Mouse (Mus musculus) layer of hippocampus, adult 2 months (tissue): ENCODE measurements around the gene Bglap2. TPM values are rescaled to one million over a fixed set of nuclear protein-coding genes. Genes with fewer than 3 reads are reported as not detected.
"Not testable (repeated sequence)": the region's sequence is repeated elsewhere in the genome, so short reads cannot be mapped to it uniquely, and the experiment has no call there.

Experiments
- DNase-seq, 2 experiments: peaks; one replicate each; pipeline ENCODE4 v3.0.0; 2022; ENCODE audit warnings: low spot score in 2 of 2
- H3K27ac ChIP-seq: fragments of 200-600 bp; 2 replicates; pipeline ENCODE4 v1.8.1; 2022
- H3K4me3 ChIP-seq: fragments of 200-600 bp; 2 replicates; pipeline ENCODE4 v1.8.1; 2022; ENCODE audit warnings: mild to moderate bottlenecking
- CTCF ChIP-seq: fragments of 200-600 bp; conservative IDR thresholded peaks from 2 replicates; pipeline ENCODE4 v1.8.1; 2022; ENCODE audit warnings: antibody characterized with exemption, mild to moderate bottlenecking, moderate library complexity
- total RNA-seq, 2 experiments: library from RNA; stranded (reverse); gene quantifications; 2 replicates each; pipeline ENCODE4 v1.2.3; 2021

Bglap2 gene
- total RNA-seq, 2 experiments from 2014 or later = not detected

- H3K27ac ChIP-seq, H3K4me3 ChIP-seq: not testable (repeated sequence)
Measured at GRCm38 (mm10) chr3:88367517-88367916, 11.0 kb downstream of the Bglap2 start.

GRCm38 (mm10) chr3:88366830-88367428, 11.6 kb downstream of the Bglap2 start:
- Histone ChIP-seq H3K4me3 (peak overlapping the region; percentile 38; the same call in 1 of the 2 replicates), H3K27ac (peak overlapping the region; percentile 70; the same call in 1 of the 2 replicates)
- DNase-seq = peak; percentile 47 to 51

More at GRCm38 (mm10) chr3:88367517-88367916, 11.0 kb downstream of the Bglap2 start:
- DNase-seq = not testable (repeated sequence)

DNA sequence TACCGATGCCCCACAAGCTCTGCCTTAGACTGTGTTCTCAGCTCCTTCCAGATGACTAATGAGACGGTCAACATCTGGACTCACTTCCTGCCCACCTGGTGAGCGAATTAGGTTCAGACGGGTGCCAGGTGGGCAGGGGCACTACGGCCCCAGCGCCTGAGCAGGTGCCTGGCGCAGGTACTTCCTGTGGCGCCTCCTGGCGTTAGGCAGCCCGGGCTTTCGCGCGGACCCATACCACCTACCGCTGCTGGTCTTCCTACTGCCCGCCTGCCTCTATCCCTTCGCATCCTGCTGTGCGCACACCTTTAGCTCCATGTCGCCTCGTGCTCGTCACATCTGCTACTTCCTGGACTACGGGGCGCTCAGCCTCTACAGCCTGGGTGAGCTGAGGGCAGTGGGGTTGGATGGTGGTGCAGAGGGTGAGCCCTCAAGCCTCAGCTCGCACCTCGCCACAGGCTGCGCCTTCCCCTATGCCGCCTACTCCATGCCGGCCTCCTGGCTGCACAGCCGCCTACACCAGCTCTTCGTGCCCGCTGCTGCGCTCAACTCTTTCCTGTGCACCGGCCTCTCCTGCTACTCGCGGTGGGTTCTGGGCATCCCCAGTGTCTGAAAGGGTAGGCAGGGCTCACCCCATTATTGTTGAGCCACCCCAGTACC, 12.7 kb downstream of the Bglap2 start:
- no peak overlapping the region for H3K4me3 ChIP-seq
- H3K27ac ChIP-seq = no peak overlapping the region
- 0 out of 2 replicates have a peak, but pooled peaks have one; percentile 10 for TF ChIP-seq CTCF
- DNase-seq = no peak

DNA sequence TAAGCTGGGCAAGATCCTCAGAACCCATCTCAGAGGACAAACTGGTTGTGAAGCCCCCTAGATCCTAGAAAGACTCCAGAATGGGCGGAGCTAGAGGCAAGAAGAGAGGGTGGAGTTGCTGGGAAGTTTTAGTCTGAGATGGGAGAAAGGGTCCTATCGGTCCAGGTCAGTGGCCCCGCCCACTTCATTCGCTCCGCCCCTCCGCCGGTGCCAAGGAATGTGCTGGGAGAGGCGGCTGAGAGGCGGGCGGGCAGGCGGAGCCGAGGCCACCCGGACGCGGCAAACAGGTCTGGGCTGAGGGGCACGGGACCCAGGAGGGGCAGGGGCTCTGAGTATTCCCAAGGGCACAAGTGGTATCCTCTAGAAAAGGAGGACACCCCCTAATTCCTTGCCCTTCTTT, 14.2 kb downstream of the Bglap2 start, which contains the start of gene Paqr6:
Gene Paqr6, plus strand, starts transcription at position 248 of the 400 bp plus-strand sequence.
- TF ChIP-seq CTCF = no peak
- Histone ChIP-seq H3K4me3 (peak within 1 kb of the TSS; percentile 27; the same call in 1 of the 2 replicates), H3K27ac (peak within 1 kb of the TSS; percentile 89)
- DNase-seq = peak; percentile 55

DNA sequence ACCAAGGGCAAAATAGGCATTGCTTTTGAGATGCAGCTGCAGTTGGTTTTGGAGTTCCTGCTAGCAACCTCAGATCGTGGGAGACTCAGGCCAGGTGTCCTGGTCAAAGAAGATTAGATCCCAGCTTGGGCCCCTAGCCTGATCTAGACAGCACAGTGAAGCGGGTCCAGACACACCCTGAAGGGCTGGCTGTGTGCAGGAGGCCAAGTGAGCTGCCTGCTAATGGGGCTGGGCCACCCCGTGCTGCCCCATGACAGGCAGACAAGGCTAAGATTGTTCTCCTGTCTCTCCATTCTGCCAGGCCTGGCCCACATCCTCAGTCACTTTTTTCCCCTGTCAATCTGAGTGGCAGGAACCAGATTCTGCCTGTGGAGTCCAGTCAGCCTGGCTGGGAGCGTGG, 14.8 kb downstream of the Bglap2 start:
- Histone ChIP-seq H3K4me3 (no peak overlapping the region), H3K27ac (peak overlapping the region; percentile 89)
- DNase-seq = peak; percentile 52 to 71
- no peak for TF ChIP-seq CTCF

DNA sequence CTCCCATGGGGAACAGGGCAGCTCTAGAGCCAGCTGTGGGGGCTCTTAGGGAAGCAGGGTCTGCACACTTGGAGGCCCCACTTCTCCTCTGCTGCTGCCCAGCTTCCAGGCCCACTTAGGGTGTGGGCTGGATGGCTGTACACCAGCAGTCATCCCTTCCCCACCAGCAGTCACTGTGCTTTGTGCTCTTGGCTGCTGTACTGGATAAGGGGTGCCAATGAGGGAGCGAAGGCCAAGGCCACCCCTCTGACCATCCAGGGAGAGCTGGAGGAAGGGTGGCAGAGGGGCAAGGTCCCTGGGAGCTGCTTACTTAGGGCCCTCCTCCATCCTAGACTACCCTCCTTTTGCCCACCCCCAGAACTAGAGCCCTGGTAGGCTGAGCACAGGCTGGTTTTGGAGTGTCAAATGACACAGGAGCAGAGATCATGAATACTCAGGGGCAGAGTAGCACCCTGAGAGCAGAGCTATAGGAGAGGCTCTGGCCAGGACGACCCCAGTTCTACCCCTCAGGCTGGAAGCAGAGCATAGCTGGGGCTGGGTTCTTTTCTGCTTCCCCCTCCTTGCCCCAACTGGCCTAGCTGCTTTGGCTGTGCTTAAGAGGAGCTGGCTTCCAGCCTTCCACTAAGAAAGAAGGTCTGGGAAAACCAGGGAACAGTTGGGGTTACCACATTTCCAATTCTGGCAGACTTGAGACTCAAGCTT, 16.7 kb downstream of the Bglap2 start:
- H3K27ac ChIP-seq = peak overlapping the region; percentile 89
- peak; percentile 37 to 49 for DNase-seq
- H3K4me3 ChIP-seq = no peak overlapping the region
- no peak for TF ChIP-seq CTCF

- no peak for DNase-seq
- H3K4me3 ChIP-seq = no peak overlapping the region
- no peak for TF ChIP-seq CTCF
- H3K27ac ChIP-seq = peak overlapping the region; percentile 89
Measured at GRCm38 (mm10) chr3:88361096-88361495, 17.4 kb downstream of the Bglap2 start.

- no peak for DNase-seq
- peak overlapping the region; percentile 89 for H3K27ac ChIP-seq
- no peak for TF ChIP-seq CTCF
- no peak overlapping the region for H3K4me3 ChIP-seq
Measured at GRCm38 (mm10) chr3:88359989-88360388, 18.5 kb downstream of the Bglap2 start.

DNA sequence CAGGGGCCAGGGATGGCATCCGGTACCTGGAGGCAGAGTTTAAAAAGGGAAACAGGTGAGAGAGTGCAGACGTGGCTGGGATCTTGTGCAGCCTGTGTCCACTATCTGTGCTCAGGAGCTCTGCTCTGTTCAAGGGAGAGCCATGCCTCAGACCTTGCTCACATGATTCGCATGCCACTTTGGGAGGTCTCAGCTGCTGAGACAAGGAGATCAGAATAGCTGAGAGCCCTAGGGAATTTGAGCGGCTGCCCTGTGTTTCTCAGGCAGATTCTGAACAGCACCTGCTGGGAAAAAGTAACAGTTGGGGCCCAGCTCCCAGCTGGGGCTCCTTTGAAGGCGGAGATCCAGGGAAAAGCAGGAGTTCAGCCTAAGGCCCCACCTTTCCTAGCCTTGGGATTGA, 18.9 kb downstream of the Bglap2 start:
- TF ChIP-seq CTCF = no peak
- DNase-seq = no peak
- Histone ChIP-seq H3K4me3 (no peak overlapping the region), H3K27ac (peak overlapping the region; percentile 89)

GRCm38 (mm10) chr3:88354396-88355165, 23.9 kb downstream of the Bglap2 start:
- Histone ChIP-seq H3K27ac (peak overlapping the region; percentile 61; the same call in 1 of the 2 replicates), H3K4me3 (no peak overlapping the region)
- no peak for DNase-seq
- peak; percentile 67 for TF ChIP-seq CTCF

- H3K27ac ChIP-seq = no peak overlapping the region
- TF ChIP-seq CTCF = no peak
- DNase-seq = no peak
- no peak overlapping the region for H3K4me3 ChIP-seq
Measured at GRCm38 (mm10) chr3:88352907-88353306, 25.6 kb downstream of the Bglap2 start.

GRCm38 (mm10) chr3:88350732-88351131, 27.8 kb downstream of the Bglap2 start:
- no peak for TF ChIP-seq CTCF

GRCm38 (mm10) chr3:88339006-88339405, 39.5 kb downstream of the Bglap2 start:
- TF ChIP-seq CTCF = no peak

More at GRCm38 (mm10) chr3:88350732-88351131, 27.8 kb downstream of the Bglap2 start:
- Histone ChIP-seq H3K27ac (no peak overlapping the region; the same call in 1 of the 2 replicates), H3K4me3 (no peak overlapping the region)
- no peak for DNase-seq

More at GRCm38 (mm10) chr3:88339006-88339405, 39.5 kb downstream of the Bglap2 start:
- Histone ChIP-seq H3K4me3 (no peak overlapping the region), H3K27ac (no peak overlapping the region)
- no peak for DNase-seq
